Mouse (Mus musculus) gastrocnemius, adult 18-20 months (tissue): Measurements from ENCODE around the gene Rnase1. TPM values are rescaled to one million over a fixed set of nuclear protein-coding genes. Genes with fewer than 3 reads are reported as not detected.

ENCODE experiments used
- DNase-seq: peaks from one replicate; pipeline ENCODE4 v3.0.0; 2021; ENCODE audit warnings: low spot score
- total RNA-seq, 2 experiments: library from RNA; stranded (reverse); gene quantifications; 2 replicates each; pipeline ENCODE4 v1.2.3; 2021

The Rnase1 gene
- total RNA-seq, 2 experiments from 2014 or later = 0.39 TPM; not detected in 1

GRCm38 (mm10) chr14:51142119-51142518 is 4.5 kb downstream of the Rnase1 start:
- DNase-seq = no peak

GRCm38 (mm10) chr14:51140342-51140741 is 6.2 kb downstream of the Rnase1 start:
- no peak for DNase-seq

GRCm38 (mm10) chr14:51132372-51132771 is 14.2 kb downstream of the Rnase1 start:
- no peak for DNase-seq

- DNase-seq = no peak
Observed at GRCm38 (mm10) chr14:51131086-51131815, 15.3 kb downstream of the Rnase1 start.

DNA sequence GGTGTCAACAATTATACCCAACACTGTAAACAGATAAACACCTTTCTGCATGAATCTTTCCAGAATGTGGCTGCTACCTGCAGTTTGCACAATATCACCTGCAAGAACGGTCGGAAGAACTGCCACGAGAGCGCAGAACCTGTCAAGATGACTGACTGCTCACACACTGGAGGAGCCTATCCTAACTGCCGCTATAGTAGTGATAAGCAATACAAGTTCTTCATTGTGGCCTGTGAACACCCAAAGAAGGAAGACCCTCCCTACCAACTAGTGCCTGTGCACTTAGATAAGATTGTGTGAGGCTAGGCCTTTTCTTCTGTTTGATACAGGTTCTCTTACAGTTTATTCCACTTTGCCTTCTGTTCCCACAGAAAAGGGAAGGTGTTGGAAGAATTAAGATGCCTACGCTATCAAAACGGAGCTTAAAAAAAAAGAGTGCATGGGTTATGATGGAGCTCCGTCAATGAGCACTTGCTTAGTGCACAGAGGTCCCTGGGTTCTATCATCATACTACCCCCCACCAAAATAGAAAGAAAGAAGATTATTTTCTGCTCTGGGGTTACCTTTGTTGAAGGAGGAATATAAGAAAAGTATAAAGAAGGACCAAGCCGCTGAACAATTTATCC is 16.2 kb downstream of the Rnase1 start:
- no peak for DNase-seq

- no peak for DNase-seq
Observed at GRCm38 (mm10) chr14:51129624-51129975, 17.0 kb downstream of the Rnase1 start.

- DNase-seq = no peak
Observed at GRCm38 (mm10) chr14:51128775-51129623, 17.6 kb downstream of the Rnase1 start.

- DNase-seq = no peak
Observed at GRCm38 (mm10) chr14:51127648-51128258, 18.8 kb downstream of the Rnase1 start.

DNA sequence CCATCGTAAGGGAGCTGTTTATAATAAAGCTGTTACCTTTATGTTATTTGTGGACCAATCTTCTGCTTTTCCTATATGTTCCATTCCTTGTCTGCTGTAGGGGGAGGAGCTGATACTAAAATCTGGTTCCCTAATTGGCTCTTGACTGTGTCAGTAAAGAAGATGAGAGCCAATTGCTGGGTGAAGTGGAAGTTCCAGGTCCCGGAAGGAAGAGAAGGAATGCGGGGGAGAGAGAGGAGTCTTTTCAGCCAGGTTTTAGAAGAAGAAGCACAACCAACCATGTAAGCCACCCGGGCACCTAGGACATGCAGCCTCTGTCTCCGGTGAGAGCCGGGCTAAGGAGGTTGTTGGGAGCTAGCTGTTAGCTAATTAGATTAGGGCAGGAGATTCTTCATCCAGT is 20.9 kb downstream of the Rnase1 start:
- no peak for DNase-seq

- no peak for DNase-seq
Observed at GRCm38 (mm10) chr14:51113916-51114560, 32.5 kb downstream of the Rnase1 start, which contains the start of gene Eddm3b. Gene Eddm3b (plus strand): TSS chr14:51114426.

- no peak for DNase-seq
Observed at GRCm38 (mm10) chr14:51113476-51113875, 33.1 kb downstream of the Rnase1 start.

DNA sequence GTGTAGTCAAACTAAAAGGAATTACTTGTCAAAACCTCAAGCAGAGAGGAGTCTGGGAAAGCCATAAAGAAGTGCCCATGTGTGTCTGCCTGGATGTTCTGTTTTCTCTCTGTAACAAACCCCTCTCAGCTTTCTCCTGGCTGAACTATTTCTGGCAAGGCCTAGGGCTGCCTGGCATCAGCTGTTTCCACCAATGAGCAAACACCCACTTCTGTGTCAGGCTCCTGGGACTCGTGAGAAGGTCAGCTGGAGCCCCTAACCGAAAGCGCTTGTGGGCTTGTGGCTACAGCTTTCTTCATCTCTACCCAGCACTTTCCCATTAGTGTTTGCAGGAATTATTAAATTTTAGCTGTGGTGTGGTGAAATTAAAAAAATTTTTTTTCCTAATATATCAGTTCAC is 34.6 kb downstream of the Rnase1 start:
- peak; percentile 40 for DNase-seq

DNA sequence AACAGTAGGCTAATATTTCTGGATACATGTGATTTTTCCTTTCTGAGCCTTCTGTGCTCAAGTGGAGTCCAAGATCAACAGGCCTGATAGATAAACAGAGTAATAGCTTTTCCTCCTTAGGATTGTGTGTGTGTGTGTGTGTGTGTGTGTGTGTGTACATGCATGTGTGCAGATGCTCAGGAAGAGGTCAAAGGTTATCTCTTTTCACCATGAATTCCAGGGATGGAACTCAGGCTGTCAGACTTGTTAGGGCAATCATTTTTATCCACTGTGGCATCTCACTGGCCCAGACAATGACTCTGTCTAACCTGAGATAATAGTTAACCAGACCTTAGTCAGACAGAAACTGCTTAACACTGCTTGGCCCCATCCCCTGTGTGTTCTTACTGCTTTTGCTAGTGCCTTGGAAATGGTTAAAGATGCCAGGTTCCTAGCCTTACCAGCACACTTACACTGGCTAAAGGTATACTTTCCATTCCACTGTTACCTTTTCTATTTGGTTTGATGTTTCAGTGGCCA is 40.1 kb downstream of the Rnase1 start:
- DNase-seq = no peak

- DNase-seq = no peak
Observed at GRCm38 (mm10) chr14:51104366-51104765, 42.2 kb downstream of the Rnase1 start.

GRCm38 (mm10) chr14:51103217-51103616 is 43.4 kb downstream of the Rnase1 start:
- DNase-seq = peak; percentile 57

GRCm38 (mm10) chr14:51101284-51101683 is 45.3 kb downstream of the Rnase1 start:
- DNase-seq = no peak

GRCm38 (mm10) chr14:51098921-51099320 is 47.7 kb downstream of the Rnase1 start:
- no peak for DNase-seq

- DNase-seq = peak; percentile 76
Observed at GRCm38 (mm10) chr14:51098300-51098699, 48.3 kb downstream of the Rnase1 start.

- DNase-seq = no peak
Observed at GRCm38 (mm10) chr14:51095736-51096524, 50.7 kb downstream of the Rnase1 start.
